Mouse (Mus musculus) lung, adult 2 months (tissue): Measurements from ENCODE around the gene L2hgdh.

Source experiments
- CTCF ChIP-seq: fragments of 200-500 bp; IDR thresholded peaks from 2 replicates; pipeline ENCODE4 v1.5.1; 2011; ENCODE audit warnings: mild to moderate bottlenecking, low read length, control low read depth; ENCODE audit not compliant: insufficient read depth
- POLR2A ChIP-seq: fragments of 200-500 bp; IDR thresholded peaks from 2 replicates; pipeline ENCODE4 v1.6.1; 2011; ENCODE audit warnings: low read depth, mild to moderate bottlenecking, control low read depth, low read length, borderline replicate concordance; ENCODE audit errors: extremely low read depth

DNA sequence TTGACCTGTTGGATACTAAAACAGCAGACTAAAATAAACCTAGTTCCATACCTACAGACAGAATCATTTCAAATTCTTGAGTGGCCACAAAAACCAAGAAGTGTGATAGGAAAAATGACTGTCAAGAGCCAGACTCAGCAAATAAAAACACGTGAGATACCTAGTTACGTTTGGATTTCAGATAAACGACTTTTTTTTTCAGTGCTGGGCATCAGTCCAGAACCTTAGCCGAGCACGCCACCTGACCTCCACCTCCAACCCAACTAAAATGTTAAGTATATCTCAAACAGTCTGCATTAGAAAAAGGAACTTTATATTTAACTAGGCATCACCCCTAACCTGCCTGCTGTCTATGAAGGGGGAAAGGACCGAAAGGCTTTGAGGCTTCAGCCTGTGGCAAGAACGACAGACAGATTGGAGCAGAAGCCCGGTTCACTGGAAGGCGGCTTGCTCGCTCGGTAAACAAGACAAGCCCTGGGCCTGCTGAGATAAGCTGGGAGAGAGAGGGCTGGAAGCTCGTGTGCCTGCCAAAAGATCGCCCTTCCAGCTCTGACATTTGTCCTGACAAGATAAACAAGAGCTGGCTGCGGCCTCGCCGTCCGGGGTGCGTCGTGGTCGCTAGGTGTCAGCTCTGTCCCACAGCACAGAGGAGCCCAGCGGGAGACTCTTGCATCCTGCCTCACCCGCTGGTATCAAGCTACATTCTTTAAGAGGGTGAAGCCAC is 32.9 kb upstream of the L2hgdh start:
- peak; percentile 69 for TF ChIP-seq CTCF
- TF ChIP-seq POLR2A = 0 out of 2 replicates have a peak, but pooled peaks have one; percentile 18
